Mouse (Mus musculus) kidney, adult 2 months (tissue): ENCODE results near the gene Abcb10. TPM values are rescaled to one million over a fixed set of nuclear protein-coding genes. Genes with fewer than 3 reads are reported as not detected.

Experiments
- DNase-seq: peaks from one replicate; pipeline ENCODE4 v3.0.0; 2021
- H3K27ac ChIP-seq: fragments of 200-500 bp; 2 replicates; pipeline ENCODE4 v1.5.1; 2012; ENCODE audit warnings: low read depth, low read length, control low read depth, inconsistent platforms; ENCODE audit not compliant: insufficient read depth
- H3K27me3 ChIP-seq: fragments of 200-500 bp; replicated peaks from 2 replicates; pipeline ENCODE4 v1.6.1; 2012; ENCODE audit warnings: mild to moderate bottlenecking, moderate library complexity, low read length, inconsistent platforms; ENCODE audit not compliant: control insufficient read depth, insufficient read depth
- H3K36me3 ChIP-seq: fragments of 200-500 bp; 2 replicates; pipeline ENCODE4 v1.6.1; 2012; ENCODE audit warnings: mild to moderate bottlenecking, moderate library complexity, low read length, inconsistent platforms; ENCODE audit not compliant: control insufficient read depth, insufficient read depth
- H3K4me1 ChIP-seq: fragments of 200-500 bp; 2 replicates; pipeline ENCODE4 v1.6.1; 2011; ENCODE audit warnings: low read length; ENCODE audit not compliant: control insufficient read depth, insufficient read depth
- H3K4me3 ChIP-seq: fragments of 200-500 bp; 2 replicates; pipeline ENCODE4 v1.5.1; 2011; ENCODE audit warnings: mild to moderate bottlenecking, low read depth, low read length, control low read depth; ENCODE audit not compliant: insufficient read depth
- CTCF ChIP-seq: fragments of 200-500 bp; conservative IDR thresholded peaks from 2 replicates; pipeline ENCODE4 v1.5.1; 2011; ENCODE audit warnings: low read depth, mild to moderate bottlenecking, control low read depth, low read length, moderate library complexity, mixed read lengths; ENCODE audit not compliant: insufficient read depth, insufficient read length
- POLR2A ChIP-seq: fragments of 200-500 bp; IDR thresholded peaks from one replicate; pipeline ENCODE4 v1.6.1; 2011; ENCODE audit warnings: low read depth, low read length, control low read depth
- WGBS: fragments of 180-500 bp; shearing (Covaris S2); methylation state at CpG from one replicate; pipeline ENCODE4 v1.1.7; 2018; 5-methylcytosine and 5-hydroxymethylcytosine counted together
- polyA plus RNA-seq: library from polyadenylated mRNA; depleted of rRNA; stranded (reverse); fragments of >200 nt; gene quantifications from 2 replicates; pipeline ENCODE4 v1.2.3, GENCODE M21; 2012; rRNA removed

Gene Abcb10
- polyA plus RNA-seq, 1 experiment = 16.5 TPM

DNA sequence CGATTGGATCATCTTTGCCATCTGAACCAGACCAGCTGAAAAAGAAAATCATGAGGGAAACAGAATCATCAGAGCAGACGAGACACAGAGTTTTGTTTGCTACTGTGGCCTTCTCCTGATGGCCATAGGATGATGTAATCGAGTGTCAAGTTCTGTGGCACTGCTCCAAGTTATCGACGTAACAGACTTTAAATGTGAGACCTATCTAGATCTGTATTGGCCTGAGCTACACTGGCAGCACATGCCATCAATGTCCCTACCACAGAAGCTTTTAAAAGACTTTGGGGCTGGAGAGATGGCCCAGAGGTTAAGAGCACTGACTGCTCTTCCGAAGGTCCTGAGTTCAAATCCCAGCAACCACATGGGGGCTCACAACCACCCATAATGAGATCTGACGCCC lies 80.3 kb downstream of the Abcb10 start:
- H3K27me3 ChIP-seq = no peaks in the 10 kb centered on the region
- H3K4me1 ChIP-seq = no peaks in the 10 kb centered on the region
- WGBS = 86% methylated on average over 7 of the region's 7 CpGs
- H3K4me3 ChIP-seq = no peak overlapping the region
- H3K27ac ChIP-seq = no peak overlapping the region
- TF ChIP-seq POLR2A (no peak), CTCF (no peak)
- H3K36me3 ChIP-seq = no peaks in the 10 kb centered on the region; the same call in 1 of the 2 replicates
- no peak for DNase-seq

Other genes starting within 250 kb of the Abcb10 start
- 38.8 and 42.7 TPM in 2 replicates for gene Rab4a, start 177.1 kb downstream of the Abcb10 start, polyA plus RNA-seq
- gene Ccsap, start 122.9 kb downstream of the Abcb10 start, polyA plus RNA-seq = 0.22 and 0.30 TPM in 2 replicates
- 1.3 and 665 TPM in 2 replicates for gene Acta1, start 88.4 kb downstream of the Abcb10 start, polyA plus RNA-seq
- 7.9 and 8.7 TPM in 2 replicates for gene Nup133, start 33.9 kb downstream of the Abcb10 start, polyA plus RNA-seq
- 20.4 and 22.2 TPM in 2 replicates for gene Taf5l, start 38.3 kb upstream of the Abcb10 start, polyA plus RNA-seq
- gene Urb2, start 38.4 kb upstream of the Abcb10 start, polyA plus RNA-seq = 3.3 and 3.5 TPM in 2 replicates
- gene Galnt2, start 248.3 kb upstream of the Abcb10 start, polyA plus RNA-seq = 17.0 and 22.5 TPM in 2 replicates